Mouse (Mus musculus): ENCODE data around the gene Aoc1.

- no peak for TF ChIP-seq CTCF (IDR thresholded peaks at IDR 0.05; ENCODE audit: low read depth, low read length)
- no peak for TF ChIP-seq POLR2A (IDR thresholded peaks at IDR 0.05; ENCODE audit: extremely low read depth, insufficient read depth, low read length)
These were observed 22.5 kb downstream of the Aoc1 start for GRCm38 (mm10) chr6:48894938-48895818.
